Mouse (Mus musculus): Measurements from ENCODE around the gene Zdhhc25. TPM values are rescaled to one million over a fixed set of nuclear protein-coding genes. Genes with fewer than 3 reads are reported as not detected.

The Zdhhc25 gene
- not detected in 2 replicates for polyA plus RNA-seq (2012; rRNA removed)

GRCm38 (mm10) chr15:88600002-88600401 is at the start of gene Zdhhc25:
Zdhhc25 (plus strand) TSS chr15:88600302.
- no peak within 1 kb of the TSS for H3K27ac ChIP-seq (ENCODE audit: insufficient read depth, low read length)
- no peak within 1 kb of the TSS for H3K4me3 ChIP-seq (ENCODE audit: insufficient read depth, low read length)
- H3K4me1 ChIP-seq (ENCODE audit: control insufficient read depth, insufficient read depth, low read length) = no peaks in the 10 kb centered on the region
- no peak for TF ChIP-seq CTCF (IDR thresholded peaks at IDR 0.05; ENCODE audit: extremely low read depth, insufficient read depth, low read length)
- no peak for TF ChIP-seq POLR2A (IDR thresholded peaks at IDR 0.05; ENCODE audit: extremely low read depth, insufficient read depth, low read length)

- TF ChIP-seq CTCF (IDR thresholded peaks at IDR 0.05; ENCODE audit: extremely low read depth, insufficient read depth, low read length) = no peak
- TF ChIP-seq POLR2A (IDR thresholded peaks at IDR 0.05; ENCODE audit: extremely low read depth, insufficient read depth, low read length) = no peak
- H3K27ac ChIP-seq (ENCODE audit: insufficient read depth, low read length) = no peak overlapping the region
- H3K4me3 ChIP-seq (ENCODE audit: insufficient read depth, low read length) = no peak overlapping the region
- no peaks in the 10 kb centered on the region for H3K4me1 ChIP-seq (ENCODE audit: control insufficient read depth, insufficient read depth, low read length)
Observed at GRCm38 (mm10) chr15:88552852-88553251, 47.2 kb upstream of the Zdhhc25 start.

GRCm38 (mm10) chr15:88555476-88555875 is 44.6 kb upstream of the Zdhhc25 start:
- Histone ChIP-seq H3K4me1 (ENCODE audit: control insufficient read depth, insufficient read depth, low read length) (no peaks in the 10 kb centered on the region), H3K4me3 (ENCODE audit: insufficient read depth, low read length) (no peak overlapping the region), H3K27ac (ENCODE audit: insufficient read depth, low read length) (no peak overlapping the region)
- no peak for TF ChIP-seq POLR2A (IDR thresholded peaks at IDR 0.05; ENCODE audit: extremely low read depth, insufficient read depth, low read length)
- peak; percentile 78 for TF ChIP-seq CTCF (IDR thresholded peaks at IDR 0.05; ENCODE audit: extremely low read depth, insufficient read depth, low read length)

GRCm38 (mm10) chr15:88560637-88561036 is 39.5 kb upstream of the Zdhhc25 start:
- no peak overlapping the region for H3K27ac ChIP-seq (ENCODE audit: insufficient read depth, low read length)
- no peaks in the 10 kb centered on the region for H3K4me1 ChIP-seq (ENCODE audit: control insufficient read depth, insufficient read depth, low read length)
- TF ChIP-seq CTCF (IDR thresholded peaks at IDR 0.05; ENCODE audit: extremely low read depth, insufficient read depth, low read length) (no peak), POLR2A (IDR thresholded peaks at IDR 0.05; ENCODE audit: extremely low read depth, insufficient read depth, low read length) (no peak)
- H3K4me3 ChIP-seq (ENCODE audit: insufficient read depth, low read length) = no peak overlapping the region

GRCm38 (mm10) chr15:88561058-88561730 is 38.9 kb upstream of the Zdhhc25 start:
- H3K4me3 ChIP-seq (ENCODE audit: insufficient read depth, low read length) = no peak overlapping the region
- H3K4me1 ChIP-seq (ENCODE audit: control insufficient read depth, insufficient read depth, low read length) = no peaks in the 10 kb centered on the region
- H3K27ac ChIP-seq (ENCODE audit: insufficient read depth, low read length) = no peak overlapping the region
- TF ChIP-seq CTCF (IDR thresholded peaks at IDR 0.05; ENCODE audit: extremely low read depth, insufficient read depth, low read length) = no peak
- no peak for TF ChIP-seq POLR2A (IDR thresholded peaks at IDR 0.05; ENCODE audit: extremely low read depth, insufficient read depth, low read length)

- TF ChIP-seq POLR2A (IDR thresholded peaks at IDR 0.05; ENCODE audit: extremely low read depth, insufficient read depth, low read length) (no peak), CTCF (IDR thresholded peaks at IDR 0.05; ENCODE audit: extremely low read depth, insufficient read depth, low read length) (no peak)
- no peaks in the 10 kb centered on the region for H3K4me1 ChIP-seq (ENCODE audit: control insufficient read depth, insufficient read depth, low read length)
- H3K27ac ChIP-seq (ENCODE audit: insufficient read depth, low read length) = no peak overlapping the region
- H3K4me3 ChIP-seq (ENCODE audit: insufficient read depth, low read length) = no peak overlapping the region
Observed at GRCm38 (mm10) chr15:88565307-88565706, 34.8 kb upstream of the Zdhhc25 start.

GRCm38 (mm10) chr15:88565806-88566205 is 34.3 kb upstream of the Zdhhc25 start:
- H3K27ac ChIP-seq (ENCODE audit: insufficient read depth, low read length) = no peak overlapping the region
- H3K4me1 ChIP-seq (ENCODE audit: control insufficient read depth, insufficient read depth, low read length) = no peaks in the 10 kb centered on the region
- no peak for TF ChIP-seq POLR2A (IDR thresholded peaks at IDR 0.05; ENCODE audit: extremely low read depth, insufficient read depth, low read length)
- no peak for TF ChIP-seq CTCF (IDR thresholded peaks at IDR 0.05; ENCODE audit: extremely low read depth, insufficient read depth, low read length)
- no peak overlapping the region for H3K4me3 ChIP-seq (ENCODE audit: insufficient read depth, low read length)

GRCm38 (mm10) chr15:88570697-88571096 is 29.4 kb upstream of the Zdhhc25 start:
- TF ChIP-seq CTCF (IDR thresholded peaks at IDR 0.05; ENCODE audit: extremely low read depth, insufficient read depth, low read length) (no peak), POLR2A (IDR thresholded peaks at IDR 0.05; ENCODE audit: extremely low read depth, insufficient read depth, low read length) (no peak)
- Histone ChIP-seq H3K4me1 (ENCODE audit: control insufficient read depth, insufficient read depth, low read length) (no peaks in the 10 kb centered on the region), H3K27ac (ENCODE audit: insufficient read depth, low read length) (no peak overlapping the region), H3K4me3 (ENCODE audit: insufficient read depth, low read length) (no peak overlapping the region)

GRCm38 (mm10) chr15:88579461-88579860 is 20.6 kb upstream of the Zdhhc25 start:
- no peak overlapping the region for H3K27ac ChIP-seq (ENCODE audit: insufficient read depth, low read length)
- no peak overlapping the region for H3K4me3 ChIP-seq (ENCODE audit: insufficient read depth, low read length)
- no peaks in the 10 kb centered on the region for H3K4me1 ChIP-seq (ENCODE audit: control insufficient read depth, insufficient read depth, low read length)
- no peak for TF ChIP-seq POLR2A (IDR thresholded peaks at IDR 0.05; ENCODE audit: extremely low read depth, insufficient read depth, low read length)
- TF ChIP-seq CTCF (IDR thresholded peaks at IDR 0.05; ENCODE audit: extremely low read depth, insufficient read depth, low read length) = no peak

- H3K27ac ChIP-seq (ENCODE audit: insufficient read depth, low read length) = no peak overlapping the region
- TF ChIP-seq POLR2A (IDR thresholded peaks at IDR 0.05; ENCODE audit: extremely low read depth, insufficient read depth, low read length) (no peak), CTCF (IDR thresholded peaks at IDR 0.05; ENCODE audit: extremely low read depth, insufficient read depth, low read length) (no peak)
Observed at GRCm38 (mm10) chr15:88602496-88602895, 2.4 kb downstream of the Zdhhc25 start.

More at GRCm38 (mm10) chr15:88602496-88602895, 2.4 kb downstream of the Zdhhc25 start:
- no peaks in the 10 kb centered on the region for H3K4me1 ChIP-seq (ENCODE audit: control insufficient read depth, insufficient read depth, low read length)
- H3K4me3 ChIP-seq (ENCODE audit: insufficient read depth, low read length) = no peak overlapping the region
